Mouse (Mus musculus): ENCODE results near the gene Rsph1.

GRCm38 (mm10) chr17:31253951-31254350 is 23.2 kb downstream of the Rsph1 start:
- no peak for TF ChIP-seq CTCF (IDR thresholded peaks at IDR 0.05; ENCODE audit: low read depth, low read length)
- TF ChIP-seq POLR2A (IDR thresholded peaks at IDR 0.05; ENCODE audit: borderline replicate concordance, low read depth, low read length), result no peak
